Mouse (Mus musculus) granulocyte monocyte progenitor cell, adult 5-6 weeks (primary cell): Measurements from ENCODE around the gene Kirrel3. TPM values are rescaled to one million over a fixed set of nuclear protein-coding genes. Genes with fewer than 3 reads are reported as not detected.

Source experiments
- ATAC-seq: replicated peaks from 2 replicates; pipeline ENCODE4 v1.8.0; 2016; ENCODE audit warnings: mild to moderate bottlenecking, moderate TSS enrichment, inconsistent platforms; ENCODE audit not compliant: poor library complexity, severe bottlenecking
- total RNA-seq, 2 experiments: library from RNA; stranded (forward) in 1 of 2; stranded (reverse) in 1 of 2; fragments of 200-712, 200-1000 nt in 1 of 2; fragments of >200 nt in 1 of 2; fragmentation: Nextera tagmentation in 1 of 2; gene quantifications; 2 replicates each; pipeline ENCODE4 v1.2.3; 2014 to 2017

The Kirrel3 gene
- total RNA-seq, 2 experiments from 2014 or later: not detected

DNA sequence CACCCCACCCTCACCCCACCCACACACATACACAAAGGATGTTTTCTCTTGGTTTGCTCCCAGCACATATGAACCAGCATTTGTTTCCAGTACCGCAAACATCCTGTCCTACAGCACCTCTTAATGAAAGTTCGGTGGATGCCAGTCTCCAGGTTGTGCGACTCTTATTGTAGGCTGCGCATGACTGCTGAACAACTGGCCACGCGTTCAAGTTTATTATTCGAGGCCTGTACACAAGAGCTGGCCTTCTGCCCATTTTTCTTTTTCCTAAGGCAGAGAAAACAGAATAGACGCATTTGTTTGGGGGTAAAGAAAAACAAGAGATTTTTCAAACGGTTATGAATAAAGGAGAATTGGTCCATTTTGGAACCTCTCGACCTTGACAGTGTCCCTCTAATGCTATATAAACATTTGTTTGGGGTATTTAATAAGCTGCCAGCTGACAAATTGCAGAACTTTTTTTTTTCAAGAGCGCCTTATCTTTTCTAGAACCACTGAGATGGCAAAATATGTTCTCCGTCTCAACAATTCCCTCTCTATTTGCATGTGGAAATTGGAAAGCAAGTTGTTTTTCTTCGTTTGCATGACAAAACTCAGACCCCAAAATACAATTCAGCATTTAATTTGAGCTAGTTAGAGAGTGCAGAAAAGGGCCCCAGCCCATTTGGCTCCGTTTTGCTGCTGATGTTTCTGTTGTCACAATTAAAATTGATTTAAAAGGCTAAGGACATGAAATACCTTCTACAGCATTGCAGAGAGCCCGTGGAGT is 179.9 kb downstream of the Kirrel3 start:
- ATAC-seq: no peak

DNA sequence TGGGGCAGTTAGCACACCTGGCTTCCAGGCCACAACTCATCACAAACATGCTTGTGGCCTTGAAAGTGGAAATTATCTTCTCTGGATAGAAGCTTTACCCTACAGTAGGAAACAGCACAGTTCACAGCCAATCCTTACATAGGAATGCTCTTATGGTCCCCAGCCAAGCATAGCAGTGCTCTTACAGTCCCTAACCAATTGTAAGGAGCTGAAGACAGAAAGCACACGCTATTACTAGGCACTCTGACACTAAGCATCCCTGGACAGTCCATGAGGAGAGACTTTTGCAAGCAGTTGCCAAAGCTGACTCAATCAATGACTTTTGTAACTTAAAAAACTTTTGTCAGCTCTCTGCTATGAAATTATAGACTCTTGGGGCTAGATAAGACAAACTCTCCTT is 181.5 kb downstream of the Kirrel3 start:
- ATAC-seq: no peak

DNA sequence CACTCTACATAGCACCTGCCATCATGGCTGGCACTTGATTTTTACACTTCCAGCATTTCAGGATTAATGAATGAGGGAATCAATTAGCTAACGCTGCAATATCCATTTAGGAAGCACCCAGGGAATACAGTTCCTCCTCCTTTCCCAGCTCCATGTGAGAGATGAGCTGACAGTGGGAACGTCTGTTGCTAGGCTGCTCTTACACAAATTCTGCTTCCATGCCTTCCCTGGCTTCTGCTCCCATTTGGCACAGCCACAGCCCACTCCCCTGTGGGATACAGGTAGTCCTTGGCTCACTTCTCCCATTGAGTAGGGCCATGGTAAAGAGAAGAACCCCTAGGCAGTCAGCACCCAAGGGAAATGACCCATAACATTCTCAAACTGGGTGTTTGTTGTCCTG is 185.2 kb downstream of the Kirrel3 start:
- no peak for ATAC-seq

DNA sequence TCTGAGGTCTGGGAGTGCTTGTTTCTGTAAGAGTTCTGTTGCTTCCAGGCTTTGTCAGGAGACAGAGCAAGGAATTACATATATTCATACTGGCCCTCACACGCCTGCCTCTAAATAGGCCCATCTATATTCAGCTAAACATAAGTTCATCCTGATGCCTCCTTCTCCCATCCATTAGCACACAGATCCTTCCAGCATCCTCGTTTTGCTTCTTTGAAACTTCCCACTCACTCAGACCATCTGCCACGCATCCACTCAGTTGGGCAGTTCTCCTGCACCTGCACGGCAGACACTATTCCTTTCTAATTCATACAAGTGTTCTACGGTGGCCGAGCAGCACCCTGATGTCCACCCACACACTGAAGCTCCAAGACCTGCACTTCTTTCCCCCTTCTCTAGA is 201.1 kb downstream of the Kirrel3 start:
- ATAC-seq: no peak

DNA sequence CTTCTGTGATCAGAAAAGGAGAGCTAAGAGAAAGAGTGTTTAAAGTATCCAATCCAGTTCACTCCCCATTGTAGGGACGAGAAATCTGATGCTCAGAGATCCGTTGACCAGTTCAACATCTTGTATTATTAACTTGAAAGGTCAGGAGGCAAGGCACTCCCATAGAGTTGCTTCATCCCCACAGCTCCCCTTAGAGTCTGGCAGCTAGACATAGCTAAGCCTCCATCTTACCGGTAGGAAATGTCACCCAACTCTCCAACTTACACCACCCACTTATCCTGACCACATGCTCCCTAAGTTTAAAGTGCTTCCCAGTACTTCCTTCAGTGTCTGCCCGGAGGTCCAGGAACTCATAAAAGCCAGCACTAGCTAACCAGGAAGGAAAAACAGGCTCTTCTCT is 202.7 kb downstream of the Kirrel3 start:
- no peak for ATAC-seq

DNA sequence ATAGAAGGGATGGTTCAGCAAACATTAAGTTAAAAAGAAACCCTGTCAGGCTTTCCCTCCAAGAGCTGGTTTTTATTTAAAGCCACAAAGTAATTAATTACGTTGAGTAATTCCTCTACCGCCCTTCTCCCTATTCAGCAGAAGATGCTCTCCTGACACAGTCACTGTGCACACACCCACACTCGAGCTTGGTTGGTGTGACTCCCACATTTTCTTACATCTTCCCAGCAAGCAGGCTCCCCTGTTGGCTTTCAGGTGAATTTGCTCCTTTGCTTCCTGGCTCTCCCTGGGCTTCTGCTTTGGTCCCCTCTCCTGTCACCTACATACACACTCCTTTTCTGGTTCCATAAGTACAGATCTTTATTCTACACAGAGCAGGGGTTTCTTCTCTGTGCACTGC is 203.7 kb downstream of the Kirrel3 start:
- no peak for ATAC-seq

DNA sequence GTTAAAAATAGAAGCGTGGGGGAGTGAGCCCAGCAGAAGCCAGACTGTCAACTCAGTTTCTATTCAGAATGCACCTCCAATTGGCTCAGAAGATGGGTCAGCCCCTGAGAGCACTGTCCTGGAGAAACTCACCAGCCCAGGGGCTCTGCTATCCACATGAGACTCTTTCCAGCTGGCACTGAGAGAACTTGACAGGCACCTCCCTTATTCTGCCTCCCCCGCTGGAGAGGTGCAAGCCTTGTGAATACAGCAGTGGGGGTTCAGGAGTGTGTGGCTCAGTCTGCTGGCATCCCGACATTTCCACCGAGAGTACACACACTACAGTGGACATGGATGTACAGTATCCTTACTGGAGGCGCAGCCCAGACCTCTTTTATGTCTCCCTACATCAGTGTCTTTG is 210.0 kb downstream of the Kirrel3 start:
- ATAC-seq: no peak

DNA sequence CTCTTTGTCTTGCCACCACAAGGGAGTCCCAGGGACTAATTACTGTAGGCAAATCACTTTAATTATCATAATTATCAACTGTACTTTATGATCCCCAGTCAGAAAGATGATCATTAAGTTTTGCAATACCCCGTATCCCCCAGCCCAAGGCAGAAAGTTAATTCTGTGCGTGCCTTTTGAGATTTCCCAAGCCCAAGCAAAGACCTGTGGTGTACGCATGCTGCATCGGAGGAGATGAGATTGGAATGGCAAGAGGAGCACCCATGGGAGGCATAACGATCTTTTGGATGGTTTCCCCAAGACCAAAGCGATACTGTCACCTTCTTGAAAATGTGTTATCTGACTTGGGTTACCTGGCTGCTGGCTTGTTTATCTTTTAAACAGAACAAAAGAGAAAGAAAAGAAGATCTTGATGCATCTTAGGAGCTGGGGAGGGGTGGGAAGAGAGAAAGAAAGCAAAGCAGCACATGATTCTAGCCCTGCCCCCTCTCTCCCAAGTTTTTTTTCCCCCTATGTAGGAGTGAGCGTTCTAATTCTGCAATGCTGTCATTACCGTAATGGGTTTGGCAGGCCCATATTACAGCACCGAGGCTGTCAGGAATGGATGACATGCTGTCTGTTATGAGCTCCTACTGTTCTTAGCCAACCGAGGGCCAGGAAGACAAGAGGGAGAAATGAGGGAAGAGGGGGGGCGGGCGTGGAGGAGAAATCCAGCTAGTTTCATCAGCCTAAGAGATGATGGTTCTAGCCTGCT is 218.0 kb downstream of the Kirrel3 start:
- ATAC-seq: no peak

DNA sequence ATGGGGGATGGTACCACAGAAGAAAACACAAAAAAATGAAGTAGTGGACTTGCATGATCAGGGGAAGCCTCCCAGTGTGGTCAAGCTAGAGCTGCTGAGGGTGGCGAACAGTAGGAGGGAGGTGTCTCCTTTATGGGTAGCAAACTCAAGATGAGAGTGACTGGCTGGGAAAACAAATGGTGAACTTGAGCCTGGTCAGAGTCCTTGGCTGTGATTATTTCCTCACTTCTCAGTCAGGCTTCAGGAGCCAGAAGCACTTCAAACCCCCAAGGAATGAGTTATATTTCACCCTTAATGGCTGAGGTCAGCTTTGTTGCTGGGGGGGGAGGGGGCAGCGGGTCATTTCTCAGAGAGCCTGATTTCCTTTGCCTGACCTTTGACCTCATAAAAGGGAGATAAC is 218.7 kb downstream of the Kirrel3 start:
- ATAC-seq: no peak

DNA sequence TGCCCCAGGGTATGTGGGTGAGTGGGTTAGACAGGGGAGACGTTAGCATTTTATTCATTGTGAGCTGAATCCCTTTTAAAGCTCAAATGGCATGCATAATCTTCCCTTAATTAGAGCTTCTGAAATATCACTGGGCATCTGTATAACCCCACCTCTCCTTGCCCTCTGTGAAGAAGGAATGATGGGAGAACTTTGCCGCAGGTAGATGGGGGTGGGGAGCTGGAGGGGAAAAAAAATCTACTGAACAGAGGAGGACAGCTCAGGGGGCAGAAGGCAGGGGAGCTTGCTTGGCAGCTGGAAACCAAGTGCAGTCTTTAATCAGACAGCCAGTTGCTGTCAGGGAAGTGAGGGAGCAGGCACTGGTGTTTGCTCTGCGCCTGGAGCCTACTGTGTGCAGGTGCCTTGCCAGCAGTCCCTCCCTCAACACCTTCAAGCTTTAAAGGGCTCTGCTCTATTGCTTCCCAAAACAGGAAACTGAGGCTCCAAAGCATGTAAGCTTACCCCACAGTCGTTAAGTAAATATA is 220.7 kb downstream of the Kirrel3 start:
- no peak for ATAC-seq

DNA sequence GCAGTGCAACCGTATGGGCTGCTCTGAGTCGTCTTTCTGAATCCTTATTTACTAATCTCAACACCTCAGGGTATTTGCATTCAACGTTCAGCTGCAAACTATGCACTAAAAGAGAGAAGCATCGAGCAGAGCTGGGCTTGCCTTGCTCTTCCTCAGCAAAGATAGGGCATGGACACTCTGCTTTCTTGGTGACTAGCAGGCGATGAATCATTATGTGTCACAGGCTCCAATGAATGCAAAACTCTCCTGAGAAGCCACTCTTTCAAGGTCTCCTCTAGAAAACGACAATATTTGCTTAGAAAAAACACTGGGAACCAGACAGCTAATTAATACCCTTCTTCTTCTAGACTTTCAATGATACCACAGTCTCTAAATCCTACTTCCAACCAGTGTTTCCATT is 223.0 kb downstream of the Kirrel3 start:
- no peak for ATAC-seq

DNA sequence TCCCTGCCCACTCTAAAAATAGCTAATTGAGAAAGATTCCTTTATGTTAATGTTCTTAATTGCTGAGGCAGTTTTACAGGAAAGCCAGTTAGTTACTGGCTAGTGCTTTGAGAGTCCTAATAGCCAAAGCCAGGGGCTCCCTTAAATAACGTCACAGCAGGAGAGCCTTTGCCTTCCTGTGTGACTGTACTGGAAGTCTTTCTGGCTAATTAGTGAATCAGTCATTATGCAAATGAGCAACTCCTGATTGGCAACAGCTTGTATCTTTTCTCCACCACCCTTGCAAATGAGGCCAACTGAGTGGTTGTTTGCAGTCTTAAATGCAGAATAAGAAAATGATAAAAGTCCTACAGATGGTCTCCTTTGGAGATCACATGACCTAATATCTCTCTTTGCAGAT is 226.3 kb downstream of the Kirrel3 start:
- no peak for ATAC-seq

DNA sequence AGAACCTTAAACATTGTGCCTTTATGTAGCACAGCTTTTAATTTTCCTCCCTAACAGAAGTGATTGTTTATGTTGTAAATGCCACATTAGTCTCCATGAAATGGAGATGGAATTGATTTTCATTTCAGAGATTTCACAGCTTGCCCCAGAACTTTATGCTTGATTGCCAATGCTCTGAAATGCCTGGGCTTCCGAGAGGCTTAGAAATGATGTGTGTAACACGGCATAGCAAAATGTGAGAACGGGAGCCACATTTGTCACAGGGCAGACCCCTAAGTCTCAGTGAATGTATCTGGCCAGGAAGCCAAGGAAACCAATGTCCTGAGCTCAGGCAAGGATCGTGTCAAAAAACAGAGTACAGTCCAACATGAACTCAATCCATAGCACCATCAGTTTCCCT is 227.3 kb downstream of the Kirrel3 start:
- ATAC-seq: no peak

DNA sequence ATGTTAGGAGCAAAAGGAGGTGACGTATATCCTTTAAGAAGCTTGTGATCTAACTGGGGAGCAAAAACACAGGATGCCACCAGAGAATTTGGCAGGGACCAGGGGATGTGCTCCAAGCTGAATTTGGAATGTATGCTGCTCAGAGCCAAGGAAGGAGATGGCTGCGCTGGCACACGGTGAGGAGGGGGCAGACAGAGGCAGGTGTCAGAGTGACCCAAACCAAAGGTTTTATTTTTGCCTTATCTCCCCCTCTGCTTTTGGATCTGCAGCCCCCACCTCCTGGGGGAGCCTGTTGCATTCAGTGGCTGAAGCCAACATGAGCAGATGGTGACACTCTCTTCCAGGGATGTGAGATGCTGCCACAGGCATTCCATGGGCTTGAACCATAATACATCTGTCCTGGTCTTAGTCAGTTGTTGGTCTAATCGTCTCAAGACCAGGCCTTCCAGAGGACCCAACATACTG is 227.8 kb downstream of the Kirrel3 start:
- ATAC-seq: no peak

DNA sequence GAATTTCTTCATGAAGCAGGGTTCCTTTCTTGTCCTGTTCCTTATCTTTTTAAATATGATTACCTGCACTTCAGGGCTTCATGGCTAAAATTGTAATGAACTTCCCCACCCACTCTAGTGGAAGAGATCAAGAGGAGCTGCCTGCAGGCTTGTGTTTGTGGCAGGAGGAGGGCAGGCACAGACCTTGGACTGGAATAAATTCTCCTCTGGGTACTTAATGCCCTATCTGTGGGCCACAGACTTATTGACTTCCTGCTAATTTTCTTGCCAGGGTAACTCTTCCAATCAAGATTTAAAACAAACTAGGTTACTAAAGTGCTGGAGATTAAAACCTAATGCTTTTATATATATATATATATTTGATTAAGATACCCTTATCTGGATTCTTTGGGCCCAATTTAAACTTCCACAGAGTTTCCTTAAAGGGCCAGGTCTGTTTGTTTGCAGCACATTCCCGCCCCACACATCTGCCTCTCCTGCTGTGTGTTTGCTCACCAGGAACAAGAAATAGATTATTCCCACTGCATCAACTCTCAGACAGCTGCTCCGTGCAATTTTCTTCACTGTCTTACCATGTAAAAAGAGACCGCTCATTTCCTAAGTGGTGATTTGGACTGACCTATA is 229.4 kb downstream of the Kirrel3 start:
- no peak for ATAC-seq

DNA sequence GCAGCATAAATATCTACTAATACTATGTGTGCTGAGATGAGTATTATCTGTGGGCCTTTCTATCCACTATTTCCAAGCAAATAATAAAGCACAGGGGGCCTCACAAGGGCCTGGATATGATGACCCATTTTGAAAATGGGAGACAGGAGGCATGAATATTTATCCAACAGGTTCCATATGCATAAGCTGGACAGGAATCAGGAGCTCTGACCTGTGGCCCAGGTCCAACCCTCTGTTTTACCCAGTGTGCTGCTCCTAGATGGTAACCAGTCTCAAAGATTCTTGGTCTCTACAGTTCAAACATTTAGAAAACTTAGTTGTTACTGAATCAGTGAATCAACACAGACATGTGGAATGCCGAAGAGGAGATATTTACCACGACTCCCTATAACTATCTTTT is 230.8 kb downstream of the Kirrel3 start:
- ATAC-seq: no peak

DNA sequence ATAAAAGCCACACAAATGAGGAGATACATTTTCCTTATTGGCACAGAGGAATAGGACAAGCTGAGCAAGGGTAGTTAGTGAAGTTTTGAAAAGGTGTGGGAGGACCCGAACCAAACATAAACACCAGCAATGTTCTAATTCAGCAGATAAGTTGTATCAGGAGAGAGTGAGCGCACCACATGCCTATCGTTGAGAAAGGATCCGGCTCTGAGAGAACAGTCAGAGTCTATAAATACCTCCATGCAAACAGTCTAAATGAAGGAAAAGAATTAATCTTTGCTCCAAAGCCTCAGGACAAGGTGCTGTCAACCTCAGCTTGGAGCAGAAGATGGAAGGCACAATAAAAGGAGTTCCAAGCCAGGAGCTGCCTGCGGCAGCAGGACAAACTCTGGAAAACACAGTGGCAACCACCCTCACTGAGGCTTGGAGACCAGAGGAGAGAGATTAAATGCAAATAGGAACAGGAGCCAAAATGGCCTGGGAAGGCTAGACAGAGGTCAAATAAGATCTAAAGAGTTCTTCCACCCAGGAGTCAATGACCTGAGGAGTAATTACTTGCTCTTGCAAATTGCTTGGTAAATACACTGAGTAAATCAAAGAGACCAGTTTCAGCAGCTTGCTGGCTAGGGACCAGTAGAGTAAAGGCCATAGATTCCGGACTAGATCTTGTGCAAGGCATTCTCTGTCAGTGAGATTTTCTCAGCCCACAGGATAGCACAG is 235.9 kb downstream of the Kirrel3 start:
- ATAC-seq: no peak

DNA sequence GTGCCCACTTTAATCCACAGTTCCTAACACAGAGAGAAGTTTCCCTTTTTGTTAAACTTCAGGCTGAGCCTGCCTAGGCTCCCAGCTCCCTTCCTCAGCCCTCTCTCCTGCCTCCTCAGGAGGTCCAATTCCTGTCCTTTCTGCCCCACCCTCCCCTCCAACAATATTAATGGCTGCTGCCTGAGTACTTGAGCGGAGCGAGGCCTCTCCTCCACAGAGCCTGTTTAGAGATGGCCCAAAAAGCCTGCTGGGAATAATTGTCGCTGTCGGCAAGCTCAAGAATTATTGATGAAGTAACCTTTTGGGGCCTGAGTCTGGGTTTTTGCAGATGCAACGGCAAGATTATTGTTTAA is 236.5 kb downstream of the Kirrel3 start:
- ATAC-seq: no peak

DNA sequence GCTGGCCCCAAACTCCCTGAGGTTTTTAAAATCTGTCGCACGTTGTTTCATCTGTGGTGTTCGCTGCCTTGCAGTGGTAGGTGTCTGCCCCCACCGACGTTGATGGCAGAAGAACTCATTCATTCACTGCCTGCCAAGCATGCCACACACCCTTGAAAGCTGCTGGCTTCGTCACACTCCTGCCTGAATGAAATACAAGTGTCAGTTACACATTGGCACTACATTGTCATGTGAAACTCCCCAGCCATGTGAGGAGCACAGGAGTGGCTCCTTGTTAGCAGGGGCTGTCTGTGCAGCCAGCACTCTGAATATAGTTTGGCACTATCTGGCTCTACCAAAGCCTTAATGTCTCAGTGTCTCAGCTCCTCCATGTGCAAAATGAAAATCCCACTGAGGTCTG is 246.8 kb downstream of the Kirrel3 start:
- no peak for ATAC-seq

DNA sequence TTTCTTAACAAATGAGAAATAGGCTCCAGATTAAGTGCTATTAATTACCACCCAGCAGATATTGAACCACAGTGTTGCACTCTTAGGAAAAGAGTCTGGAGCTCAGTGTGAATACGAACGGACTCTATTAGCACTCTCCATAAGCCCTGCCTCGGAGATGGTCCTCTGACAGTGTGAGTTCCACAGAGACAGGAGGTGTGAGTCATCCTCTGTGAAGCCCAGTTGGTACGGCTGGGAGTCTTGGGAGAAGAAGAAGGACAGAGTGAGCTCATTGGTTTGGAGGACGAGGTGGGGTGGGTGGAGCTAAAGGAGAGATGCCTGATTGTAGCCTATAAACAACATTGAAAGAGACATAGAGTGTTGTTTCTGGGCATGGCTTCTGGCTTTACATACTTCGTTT is 247.9 kb downstream of the Kirrel3 start:
- no peak for ATAC-seq

DNA sequence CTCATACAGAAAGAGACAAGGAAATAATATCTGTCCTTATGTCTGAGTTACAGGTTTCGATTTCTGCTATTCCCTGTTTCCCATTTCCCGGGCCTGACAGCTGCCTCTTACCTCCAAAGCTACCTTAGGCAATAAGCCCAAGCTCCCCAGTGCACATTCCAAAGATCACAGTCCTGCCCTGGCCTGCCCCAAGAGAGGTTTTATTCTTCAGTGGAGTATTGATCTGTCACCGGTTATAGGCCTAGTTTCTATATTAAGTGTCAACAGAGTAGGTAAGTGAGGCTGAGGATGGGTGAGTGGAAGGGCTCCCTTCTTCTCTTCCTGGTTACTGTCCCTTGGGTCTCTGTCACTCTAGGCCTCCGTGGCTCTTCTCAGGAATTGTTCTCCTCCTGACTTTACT is 249.3 kb downstream of the Kirrel3 start:
- no peak for ATAC-seq
